Mouse (Mus musculus): ENCODE results near the gene Gtf2a1.
"Not testable (repeated sequence)": the region's sequence is repeated elsewhere in the genome, so short reads cannot be mapped to it uniquely, and the experiment has no call there.

The Gtf2a1 gene

DNA sequence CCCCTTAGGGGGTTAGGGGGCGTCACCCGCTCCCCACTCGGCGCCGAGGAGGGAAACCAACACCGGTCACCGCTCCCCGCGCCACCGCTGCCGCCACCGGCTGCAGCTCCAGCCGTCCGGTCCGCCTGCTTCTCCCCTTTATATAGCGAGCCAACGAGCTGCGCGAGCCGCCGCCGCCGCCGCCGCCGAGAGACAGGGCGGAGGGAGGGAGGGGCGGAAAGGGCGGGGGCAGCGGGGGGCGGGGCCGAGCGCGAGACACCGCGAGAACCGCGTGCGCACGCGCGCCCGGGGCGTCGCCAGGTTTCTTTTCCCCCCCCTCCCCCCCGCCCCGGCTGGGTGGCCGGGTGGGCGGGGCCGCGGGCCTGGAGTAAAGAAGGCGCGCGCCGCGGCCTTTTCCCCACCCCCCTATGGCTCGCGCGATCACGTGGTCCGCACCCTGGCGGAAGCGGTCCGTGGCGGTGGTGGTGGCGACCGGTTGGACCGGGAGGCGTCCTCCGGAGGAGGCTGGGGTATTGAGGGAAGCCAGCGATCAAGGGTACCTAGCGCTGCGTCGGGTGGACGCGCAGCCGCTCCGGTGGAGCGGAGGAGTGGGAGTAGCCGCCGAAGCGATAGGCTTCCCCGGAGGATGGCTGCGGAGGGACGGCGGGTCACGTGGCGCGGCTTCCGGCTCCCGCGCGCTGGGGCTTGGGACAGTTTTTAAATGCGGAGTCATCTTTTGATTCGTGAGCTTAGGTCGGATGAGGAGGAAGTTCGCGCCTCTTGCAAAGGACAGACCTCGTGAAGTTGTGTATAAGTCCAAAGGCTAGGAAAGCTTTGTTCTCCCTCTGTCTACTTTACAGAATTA lies at the start of gene Gtf2a1:
Gtf2a1 (minus strand) TSS at position 641 of the 844 bp plus-strand sequence.
- peak; percentile 94 for DNase-seq (ENCODE audit: low spot score)

- DNase-seq (ENCODE audit: low spot score) = no peak
Measured at GRCm38 (mm10) chr12:91638351-91638750, 48.1 kb upstream of the Gtf2a1 start.

- no peak for DNase-seq (ENCODE audit: low spot score)
Measured at GRCm38 (mm10) chr12:91637136-91637909, 47.0 kb upstream of the Gtf2a1 start.

DNA sequence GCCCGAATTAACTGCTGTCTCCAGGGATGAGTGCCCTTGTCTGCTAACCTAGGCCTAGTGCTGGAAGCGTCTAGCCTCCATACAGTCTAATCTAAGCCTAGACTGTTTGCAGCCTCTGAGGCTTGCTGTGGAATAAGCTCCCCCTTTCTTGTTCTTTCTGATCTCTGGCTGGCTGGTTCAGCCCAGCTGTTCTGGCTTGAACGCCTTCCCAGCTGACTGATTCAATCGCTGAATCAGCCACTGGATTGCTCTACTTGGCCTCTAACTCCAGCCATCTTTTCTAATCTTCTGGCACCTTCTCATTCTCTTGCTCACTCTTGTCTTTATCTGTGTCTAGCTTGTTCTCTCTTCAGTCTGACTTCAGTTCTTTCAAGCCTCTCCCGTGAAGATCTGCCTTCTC lies 36.2 kb upstream of the Gtf2a1 start:
- no peak for DNase-seq (ENCODE audit: low spot score)

DNA sequence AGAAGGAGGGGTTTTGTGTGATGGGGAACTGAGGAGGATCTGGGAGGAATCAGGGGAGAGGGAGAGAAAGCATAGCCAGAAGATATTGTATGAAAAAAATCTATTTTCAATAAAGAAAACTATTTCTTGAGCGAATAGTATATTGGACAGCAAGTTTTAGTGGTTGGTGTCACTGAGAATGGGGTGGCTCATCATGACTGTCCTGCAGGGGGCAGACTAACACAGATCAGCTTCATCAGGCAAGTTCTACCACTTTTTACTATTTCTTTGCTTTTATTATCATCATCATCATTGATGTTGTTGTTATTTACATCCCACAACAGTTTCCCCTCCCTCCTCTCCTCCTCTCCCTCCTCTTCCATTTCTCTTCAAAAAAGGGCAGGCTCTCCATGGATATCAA lies 34.7 kb upstream of the Gtf2a1 start:
- peak; percentile 27 for DNase-seq (ENCODE audit: low spot score)

- DNase-seq (ENCODE audit: low spot score) = no peak
Measured at GRCm38 (mm10) chr12:91609425-91609824, 19.1 kb upstream of the Gtf2a1 start.

GRCm38 (mm10) chr12:91607678-91608077 lies 17.4 kb upstream of the Gtf2a1 start:
- no peak for DNase-seq (ENCODE audit: low spot score)

DNA sequence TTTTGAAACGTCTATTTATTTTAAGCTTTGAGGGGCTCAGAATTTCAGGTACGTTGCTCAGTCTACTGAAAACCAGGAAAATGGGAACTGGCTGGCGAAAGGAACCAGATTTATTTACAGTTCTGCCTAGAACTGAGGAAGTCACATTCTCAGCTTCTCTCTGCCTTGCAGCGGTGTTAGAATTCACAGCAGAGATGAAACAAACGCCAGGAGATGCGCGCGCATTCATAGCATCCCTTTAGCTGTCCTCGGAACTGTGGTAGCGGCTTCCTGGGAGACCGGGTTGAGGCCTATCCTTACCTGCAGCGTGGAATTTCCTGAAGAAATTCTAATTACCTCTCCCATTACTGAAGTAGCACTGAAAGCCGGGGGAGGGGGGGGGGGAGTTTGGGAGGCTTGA lies 16.4 kb upstream of the Gtf2a1 start:
- no peak for DNase-seq (ENCODE audit: low spot score)

DNA sequence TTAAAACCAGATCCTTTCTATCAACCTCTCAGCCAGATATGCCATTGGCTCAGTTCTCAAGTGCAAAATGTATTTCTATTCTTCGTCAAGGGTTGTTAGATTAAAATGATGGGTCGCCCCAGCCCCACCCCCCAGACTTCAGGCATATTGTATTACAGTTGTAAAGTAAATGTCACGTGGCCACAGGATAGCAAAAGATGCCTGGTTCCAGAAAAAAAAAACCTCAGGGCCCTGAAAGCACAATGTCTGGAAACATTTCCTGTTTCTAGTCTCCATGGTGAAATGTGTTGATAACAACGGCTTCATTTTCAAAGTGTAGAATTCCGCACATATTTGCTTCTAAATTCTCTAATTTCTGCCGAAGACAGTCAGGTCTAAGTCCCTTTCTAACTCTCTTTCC lies 14.3 kb upstream of the Gtf2a1 start:
- no peak for DNase-seq (ENCODE audit: low spot score)

- no peak for DNase-seq (ENCODE audit: low spot score)
Measured at GRCm38 (mm10) chr12:91592128-91592527, 1.8 kb upstream of the Gtf2a1 start.

DNA sequence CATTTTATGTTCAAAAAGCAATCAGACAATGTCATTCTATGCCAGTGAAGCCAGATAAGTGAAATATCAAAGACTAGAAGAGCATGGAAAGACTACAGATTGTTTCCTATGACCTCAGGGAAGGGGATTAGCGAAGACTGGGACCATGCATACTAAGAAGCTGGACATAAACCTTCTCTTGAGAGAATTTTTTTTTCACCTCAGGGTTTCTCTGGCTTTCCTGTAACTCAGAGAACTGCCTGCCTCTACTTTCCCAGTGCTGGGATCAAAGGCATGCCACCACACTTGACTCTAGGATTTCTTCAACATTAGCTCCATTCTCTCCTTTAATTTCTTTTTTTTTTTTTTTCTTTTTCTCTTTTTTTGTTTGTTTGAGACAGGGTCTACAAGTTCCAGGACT lies 904 bp upstream of the Gtf2a1 start:
- DNase-seq (ENCODE audit: low spot score) = no peak

- no peak for DNase-seq (ENCODE audit: low spot score)
Measured at GRCm38 (mm10) chr12:91590716-91591115, 429 bp upstream of the Gtf2a1 start.

- DNase-seq (ENCODE audit: low spot score) = no peak
Measured at GRCm38 (mm10) chr12:91589542-91589846, 793 bp downstream of the Gtf2a1 start.

GRCm38 (mm10) chr12:91588670-91589541 lies 1.4 kb downstream of the Gtf2a1 start:
- peak; percentile 50 for DNase-seq (ENCODE audit: low spot score)

- peak; percentile 95 for DNase-seq (ENCODE audit: low spot score)
Measured at GRCm38 (mm10) chr12:91588176-91588669, 2.1 kb downstream of the Gtf2a1 start.

DNA sequence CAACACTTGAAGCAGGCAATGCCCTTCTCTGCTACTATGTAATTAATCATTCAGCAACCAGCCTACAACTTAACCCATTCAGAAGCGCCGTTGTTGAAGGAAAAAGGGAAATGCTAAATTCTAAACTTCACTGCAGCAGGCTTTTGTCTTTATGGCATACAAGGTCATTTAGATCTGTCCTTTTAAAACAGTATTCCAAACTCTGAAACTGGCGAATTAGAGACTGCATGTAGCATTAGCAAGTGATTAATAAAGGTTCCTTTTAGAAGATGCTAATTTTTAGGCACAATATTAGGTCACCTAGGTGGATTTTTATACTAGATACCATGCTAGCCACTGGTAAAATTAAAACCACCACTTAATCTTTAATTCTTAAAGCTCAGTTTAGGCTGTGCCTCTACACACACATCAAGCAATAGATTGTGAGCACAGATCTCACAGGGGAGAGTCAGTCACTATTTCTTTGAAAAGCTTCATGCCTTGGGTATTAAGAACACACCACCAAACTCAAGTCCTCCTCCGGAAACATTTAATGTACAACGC lies 2.7 kb downstream of the Gtf2a1 start:
- no peak for DNase-seq (ENCODE audit: low spot score)

GRCm38 (mm10) chr12:91587077-91587476 lies 3.2 kb downstream of the Gtf2a1 start:
- DNase-seq (ENCODE audit: low spot score) = no peak

DNA sequence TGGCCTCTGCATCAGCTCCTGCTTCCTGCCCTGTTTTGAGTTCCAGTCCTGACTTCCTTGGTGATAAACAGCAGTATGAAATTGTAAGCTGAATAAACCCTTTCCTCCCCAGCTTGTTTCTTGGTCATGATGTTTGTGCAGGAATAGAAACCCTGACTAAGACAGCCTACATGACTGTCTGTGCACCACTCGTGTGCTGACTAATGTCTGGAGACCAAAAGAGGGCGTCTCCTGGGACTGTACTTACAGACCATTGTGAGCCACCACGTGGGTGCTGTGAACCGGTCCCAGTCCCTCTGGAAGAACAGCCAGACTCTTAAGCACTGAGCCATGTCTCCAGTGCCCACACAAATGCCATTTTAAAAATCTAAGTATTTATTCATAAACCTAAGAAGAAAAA lies 4.5 kb downstream of the Gtf2a1 start:
- DNase-seq (ENCODE audit: low spot score) = not testable (repeated sequence)

GRCm38 (mm10) chr12:91585206-91585605 lies 5.1 kb downstream of the Gtf2a1 start:
- DNase-seq (ENCODE audit: low spot score) = no peak

DNA sequence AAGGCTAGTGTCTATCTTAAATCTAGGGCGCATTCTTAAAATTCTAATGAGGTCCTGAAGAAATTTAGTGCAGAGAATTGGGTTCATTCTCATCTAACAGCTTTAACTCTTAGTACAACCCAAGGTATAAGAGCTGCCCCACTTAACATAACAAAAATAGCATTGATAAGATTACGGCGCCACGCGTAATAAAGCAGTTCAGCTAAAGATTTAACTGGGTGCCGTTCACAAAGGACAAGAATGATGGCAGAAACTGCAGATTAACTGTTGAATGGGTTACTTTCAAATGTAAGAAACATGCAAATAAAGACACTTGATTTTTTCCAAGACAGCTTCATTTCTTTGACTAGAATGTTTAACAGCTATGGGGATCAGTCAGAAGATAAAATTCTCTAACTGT lies 6.9 kb downstream of the Gtf2a1 start:
- DNase-seq (ENCODE audit: low spot score) = no peak

DNA sequence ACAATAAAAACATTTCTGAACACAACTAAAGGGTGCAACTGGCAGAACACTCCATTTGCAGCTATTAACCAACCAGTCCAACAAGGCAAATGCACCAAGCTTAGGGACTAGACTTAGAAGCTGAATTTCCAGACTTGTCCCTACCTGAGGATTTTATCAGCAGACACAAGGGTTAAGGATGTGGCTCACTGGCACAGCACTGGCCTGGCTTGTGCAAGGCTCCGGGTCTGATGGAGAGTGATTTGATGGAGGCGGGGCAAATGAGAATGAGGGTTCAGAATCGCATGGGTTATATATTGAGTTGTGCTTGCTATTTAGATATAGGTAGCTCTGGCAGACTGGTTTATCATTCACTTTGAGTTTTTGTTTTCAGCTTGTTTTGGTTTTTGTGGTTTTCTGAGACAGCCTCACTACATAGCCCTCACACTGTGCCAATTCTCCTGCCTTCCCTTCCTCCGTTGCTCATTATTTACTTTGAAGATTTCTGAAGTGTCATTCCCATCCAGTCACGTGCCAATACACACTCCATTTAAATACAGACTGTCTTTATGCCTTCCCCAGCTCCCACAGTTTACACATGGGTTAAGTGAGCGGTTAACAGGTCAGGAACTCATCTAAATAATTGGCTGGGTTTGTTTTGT lies 7.8 kb downstream of the Gtf2a1 start:
- no peak for DNase-seq (ENCODE audit: low spot score)
